Mouse (Mus musculus) bone marrow macrophage, adult 2 months (primary cell): ENCODE data around the gene Scgb3a1.

Source experiments
- CTCF ChIP-seq: IDR thresholded peaks from 2 replicates; pipeline ENCODE4 v1.5.1; 2012; ENCODE audit warnings: low read depth, mild to moderate bottlenecking, low read length, moderate library complexity
- POLR2A ChIP-seq: IDR thresholded peaks from 2 replicates; pipeline ENCODE4 v1.6.1; 2012; ENCODE audit warnings: mild to moderate bottlenecking, low read depth, low read length, borderline replicate concordance

DNA sequence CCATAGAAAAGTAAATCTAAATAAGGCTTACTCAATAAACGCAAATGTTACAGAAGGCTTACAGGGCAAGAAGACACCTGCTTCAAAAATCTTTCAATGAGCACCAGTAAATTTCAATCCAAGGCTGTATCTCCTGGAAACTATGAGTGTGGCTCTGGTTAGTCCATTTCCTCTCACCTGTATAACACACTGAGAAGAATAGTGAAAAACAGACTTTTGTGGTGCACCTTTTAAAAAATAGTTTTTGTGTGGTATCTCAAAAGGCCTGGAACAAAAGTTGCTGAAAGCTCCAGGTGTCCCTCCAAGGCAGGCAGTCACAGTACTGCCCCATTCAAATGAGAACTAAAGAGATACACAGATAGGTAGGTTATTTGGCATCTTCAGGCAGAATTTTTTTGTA is 35.7 kb downstream of the Scgb3a1 start:
- no peak for TF ChIP-seq POLR2A
- TF ChIP-seq CTCF: no peak
